Mouse (Mus musculus) liver, postnatal 0 days (tissue): Measurements from ENCODE around the gene Kif17.

Experiments
- CTCF ChIP-seq: sonication (generic); IDR thresholded peaks from 2 replicates; pipeline ENCODE4 v1.5.1; 2016; ENCODE audit warnings: antibody characterized with exemption, low read depth
- EP300 ChIP-seq: IDR thresholded peaks from 2 replicates; pipeline ENCODE4 v1.6.1; 2016; ENCODE audit warnings: antibody characterized with exemption, low read depth, mild to moderate bottlenecking

DNA sequence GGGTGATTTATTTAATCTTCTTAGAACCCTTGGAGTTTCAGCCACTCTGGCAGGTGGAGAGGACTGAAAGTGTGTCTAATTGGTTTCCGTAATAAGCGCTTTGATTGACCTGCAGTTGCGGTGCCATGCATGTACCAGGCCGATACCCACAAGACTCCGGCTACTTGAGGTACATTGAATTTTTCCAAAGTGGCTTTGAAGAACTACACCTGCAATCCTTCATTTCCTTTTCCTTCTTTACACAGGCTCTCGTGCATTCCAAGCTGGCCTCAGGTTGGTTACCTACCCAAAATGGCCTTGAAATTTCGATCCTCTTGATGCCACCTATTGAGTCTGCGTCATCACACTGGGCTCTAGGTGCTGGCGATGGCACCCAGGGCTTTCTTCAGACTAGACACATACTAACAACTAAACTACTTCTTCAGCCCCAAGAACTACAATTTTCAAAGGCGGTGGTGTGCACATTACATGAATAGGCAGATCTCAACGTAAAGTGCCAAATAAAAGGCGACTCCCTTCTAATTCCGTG is 34.5 kb upstream of the Kif17 start:
- no peak for TF ChIP-seq EP300
- TF ChIP-seq CTCF = no peak
